Mouse (Mus musculus) R1 (cell line): ENCODE results near the gene Syn3.

Experiments used
- DNase-seq: peaks from one replicate; pipeline ENCODE4 v3.0.0-alpha.2; 2018; ENCODE audit warnings: low read depth, low spot score

The Syn3 gene

GRCm38 (mm10) chr10:86369346-86369745 is 129.3 kb downstream of the Syn3 start:
- DNase-seq: no peak

GRCm38 (mm10) chr10:86368811-86369210 is 129.9 kb downstream of the Syn3 start:
- no peak for DNase-seq

- no peak for DNase-seq
These were observed 131.3 kb downstream of the Syn3 start for GRCm38 (mm10) chr10:86367346-86367745.

- no peak for DNase-seq
These were observed 133.0 kb downstream of the Syn3 start for GRCm38 (mm10) chr10:86365632-86366092.

GRCm38 (mm10) chr10:86363669-86364309 is 134.9 kb downstream of the Syn3 start:
- DNase-seq: no peak

DNA sequence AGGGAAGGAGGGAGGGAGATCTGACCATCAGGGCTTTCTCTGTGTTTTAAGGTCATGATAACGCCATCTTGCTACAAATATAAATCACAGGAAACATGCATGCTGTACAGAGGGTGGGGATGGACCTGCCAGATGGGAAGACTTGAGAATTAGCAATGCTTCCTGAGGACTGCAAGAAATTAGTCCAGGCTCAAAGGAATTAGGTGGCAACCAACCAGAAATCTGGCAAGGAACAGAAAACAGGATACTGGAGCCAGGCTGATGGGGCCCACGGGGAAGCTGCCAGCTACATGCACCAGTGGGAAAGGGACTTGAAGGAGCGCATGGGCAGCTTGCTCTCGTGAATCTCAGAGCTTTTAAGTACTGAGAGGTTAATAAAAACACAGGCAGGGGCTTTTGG is 139.0 kb downstream of the Syn3 start:
- no peak for DNase-seq

GRCm38 (mm10) chr10:86359208-86359607 is 139.5 kb downstream of the Syn3 start:
- DNase-seq: no peak

GRCm38 (mm10) chr10:86358307-86358975 is 140.3 kb downstream of the Syn3 start:
- DNase-seq: no peak

DNA sequence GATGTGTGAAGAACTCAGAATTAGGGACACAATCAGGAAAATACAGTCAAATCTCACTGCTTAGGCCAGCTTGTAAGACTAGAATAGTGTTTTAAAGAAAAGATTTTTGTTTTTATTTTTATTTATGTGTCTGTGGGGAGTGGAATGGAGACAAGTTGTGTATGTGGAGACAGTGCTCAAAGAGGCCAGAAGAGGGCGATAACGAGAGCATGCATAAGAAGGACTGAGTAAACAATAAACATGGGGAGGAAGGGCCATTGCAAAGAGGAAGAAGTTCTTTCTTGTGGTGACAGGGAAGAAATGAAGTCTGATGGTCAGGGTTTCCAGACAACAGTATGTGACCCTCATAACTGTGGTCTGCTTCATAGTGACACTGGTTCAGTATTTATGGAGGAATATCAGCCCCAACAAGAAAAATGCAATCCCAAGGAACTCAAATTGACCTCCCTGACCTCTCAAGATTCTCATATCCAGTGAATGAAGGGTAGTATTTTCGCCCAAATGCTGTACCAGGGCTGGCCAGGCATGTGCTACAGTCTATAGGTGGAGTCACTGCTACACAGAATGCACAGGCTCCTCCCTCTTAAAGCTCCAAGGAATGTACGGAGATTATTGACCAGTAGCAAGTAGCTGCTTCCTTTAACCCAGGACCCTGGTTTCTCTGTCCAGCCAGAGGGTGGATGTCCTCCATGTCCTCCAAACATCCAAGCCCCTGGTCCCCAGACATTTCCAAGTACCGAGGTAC is 141.7 kb downstream of the Syn3 start:
- peak; percentile 58 for DNase-seq

- no peak for DNase-seq
These were observed 146.2 kb downstream of the Syn3 start for GRCm38 (mm10) chr10:86352521-86352920.

DNA sequence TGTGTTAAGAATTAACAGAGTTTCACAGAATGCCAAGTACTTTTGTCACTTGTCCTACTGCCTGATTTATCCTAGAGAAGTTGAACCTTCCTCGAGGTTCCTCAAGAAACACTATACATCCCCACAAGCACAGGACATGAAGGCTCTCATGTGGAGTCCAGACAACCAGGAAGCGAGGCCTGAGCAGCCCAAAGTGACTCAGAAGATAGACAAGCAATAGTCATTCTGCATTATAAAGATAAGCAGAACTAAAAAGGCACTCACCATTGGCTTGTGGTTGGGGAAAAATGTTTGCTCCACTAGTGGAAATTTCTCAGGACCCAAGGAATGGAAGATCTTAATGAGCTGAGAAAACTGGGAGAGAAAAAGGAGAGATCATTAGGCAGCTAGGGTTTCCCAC is 147.4 kb downstream of the Syn3 start:
- no peak for DNase-seq

- no peak for DNase-seq
These were observed 152.4 kb downstream of the Syn3 start for GRCm38 (mm10) chr10:86346235-86346840.

GRCm38 (mm10) chr10:86345645-86346044 is 153.1 kb downstream of the Syn3 start:
- no peak for DNase-seq

DNA sequence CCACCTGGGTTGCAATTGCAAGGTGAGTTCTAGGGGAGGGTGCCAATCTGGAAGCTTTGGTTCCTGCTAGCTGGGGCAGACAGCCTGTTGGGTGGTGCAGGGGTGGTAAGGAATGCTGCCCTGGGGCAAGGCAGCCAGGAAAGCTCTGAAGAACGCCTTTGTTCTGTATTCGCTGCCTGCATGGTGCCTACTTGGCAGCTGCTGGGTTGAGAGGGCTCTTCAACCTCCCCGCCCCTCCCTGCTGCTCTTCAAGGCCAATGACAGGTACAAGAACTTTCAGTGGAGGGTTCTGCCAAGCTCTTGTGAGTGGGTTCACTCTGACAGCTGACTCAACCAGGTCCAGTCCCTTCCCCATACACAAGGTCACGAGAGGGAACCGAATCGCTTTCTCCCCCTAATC is 154.0 kb downstream of the Syn3 start:
- DNase-seq: no peak

DNA sequence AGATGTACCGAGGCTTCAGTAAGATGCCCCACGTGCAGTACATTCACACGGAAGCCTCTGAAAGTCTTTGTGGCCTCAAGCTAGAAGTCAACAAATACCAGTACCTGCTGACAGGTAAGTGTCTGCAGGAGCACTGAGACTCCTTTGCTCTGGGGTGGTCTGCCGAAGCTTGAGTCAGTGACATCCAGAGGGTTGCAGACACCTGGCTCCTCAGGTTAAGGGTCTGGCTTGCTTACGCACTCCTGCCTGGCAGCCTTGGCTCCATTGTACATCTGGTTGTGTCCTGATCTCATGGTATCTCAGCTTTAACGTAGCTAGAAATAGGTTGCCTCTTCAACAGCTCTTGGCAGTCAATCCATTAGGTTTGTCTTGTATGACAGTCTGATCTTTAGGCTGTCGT is 154.8 kb downstream of the Syn3 start:
- no peak for DNase-seq

GRCm38 (mm10) chr10:86343362-86343761 is 155.3 kb downstream of the Syn3 start:
- no peak for DNase-seq

DNA sequence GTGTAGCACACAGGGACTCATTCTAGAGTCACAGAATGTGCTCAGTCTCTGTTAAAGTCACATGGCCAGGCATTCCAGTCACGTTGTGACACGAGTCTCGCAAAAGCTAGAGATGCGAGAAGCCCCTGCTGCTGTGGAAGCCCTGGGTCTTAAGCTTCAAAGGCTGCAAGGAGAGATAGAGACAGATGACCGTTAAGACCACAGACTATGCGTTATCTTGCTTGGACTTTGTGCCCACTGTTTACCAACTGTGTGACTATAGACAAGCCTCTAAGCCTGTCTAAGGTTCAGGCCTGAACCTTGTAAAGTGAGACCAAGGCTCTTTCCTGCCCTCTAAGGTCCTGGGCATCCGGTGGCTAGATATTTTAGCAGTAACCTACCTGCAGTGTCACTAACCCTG is 156.0 kb downstream of the Syn3 start:
- DNase-seq: no peak

DNA sequence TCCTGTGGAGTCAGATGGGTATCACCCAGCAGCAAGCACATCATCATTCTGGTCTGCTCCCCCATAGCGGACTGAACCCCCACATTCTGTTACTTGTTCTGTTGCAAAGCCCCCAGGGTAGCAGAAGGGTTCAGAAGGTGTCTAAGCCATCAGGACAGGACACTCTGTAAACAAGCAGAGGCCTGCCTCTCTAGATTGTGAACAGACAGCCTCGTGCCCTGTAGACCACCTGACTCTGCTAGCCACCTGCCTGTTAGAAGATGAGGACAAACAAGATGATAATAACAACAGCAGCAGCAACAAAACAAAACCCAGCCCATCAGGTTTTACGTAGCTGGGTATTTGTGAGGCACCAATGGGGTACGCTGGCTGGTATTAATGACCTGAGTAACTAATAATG is 156.5 kb downstream of the Syn3 start:
- no peak for DNase-seq

- DNase-seq: peak; percentile 21
These were observed 157.1 kb downstream of the Syn3 start for GRCm38 (mm10) chr10:86341589-86341988.

DNA sequence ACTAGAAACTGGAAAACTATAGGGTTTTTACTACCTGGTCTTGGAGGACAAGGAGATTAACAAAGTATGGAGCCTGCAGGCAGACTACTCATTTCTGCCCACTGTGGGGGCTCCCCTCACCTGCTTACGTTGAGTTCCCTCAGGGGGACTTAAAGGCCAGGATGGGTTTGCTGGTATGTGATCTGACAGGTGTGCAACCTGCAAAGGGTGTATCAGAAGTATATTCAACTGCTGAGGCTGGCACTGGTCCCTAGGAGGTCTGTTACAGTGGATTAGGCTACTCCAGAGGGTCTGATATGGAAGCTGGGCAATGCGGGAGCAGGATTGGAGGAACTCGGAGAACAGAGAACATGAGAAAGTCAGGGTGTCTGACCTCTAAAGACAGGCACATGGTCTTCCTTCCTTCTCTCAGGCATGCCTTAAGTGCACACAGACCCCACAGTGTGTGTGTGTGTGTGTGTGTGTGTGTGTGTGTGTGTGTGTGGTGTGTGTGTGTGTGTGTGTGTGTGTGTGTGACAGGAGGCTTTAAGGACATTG is 157.6 kb downstream of the Syn3 start:
- no peak for DNase-seq

- no peak for DNase-seq
These were observed 158.3 kb downstream of the Syn3 start for GRCm38 (mm10) chr10:86340421-86340820.
